Mouse (Mus musculus) midbrain, embryonic 15.5 days (tissue): ENCODE data around the gene Tspan11. TPM values are rescaled to one million over a fixed set of nuclear protein-coding genes. Genes with fewer than 3 reads are reported as not detected.
A peak's percentile ranks its signal among the peaks of the same experiment; 100 is the strongest.

ENCODE experiments used
- ATAC-seq: fragments of 200-750 bp; cut with Nextera tagmentation; replicated peaks from 2 replicates; pipeline ENCODE4 v1.8.0; 2017; ENCODE audit warnings: moderate TSS enrichment
- H3K27ac ChIP-seq: fragments of 300-500 bp; sonication (generic); 2 replicates; pipeline ENCODE4 v1.5.1; 2015; ENCODE audit warnings: mild to moderate bottlenecking, inconsistent platforms
- H3K27me3 ChIP-seq: fragments of 300-500 bp; sonication (generic); replicated peaks from 2 replicates; pipeline ENCODE4 v1.6.1; 2015; ENCODE audit warnings: inconsistent platforms
- H3K36me3 ChIP-seq: fragments of 300-500 bp; sonication (generic); replicated peaks from 2 replicates; pipeline ENCODE4 v1.6.1; 2015; ENCODE audit warnings: inconsistent platforms
- H3K4me1 ChIP-seq: fragments of 300-500 bp; sonication (generic); 2 replicates; pipeline ENCODE4 v1.6.1; 2015; ENCODE audit warnings: inconsistent platforms
- H3K4me2 ChIP-seq: fragments of 300-500 bp; sonication (generic); 2 replicates; pipeline ENCODE4 v1.6.1; 2015; ENCODE audit warnings: inconsistent platforms, mild to moderate bottlenecking, moderate library complexity
- H3K4me3 ChIP-seq: fragments of 300-500 bp; sonication (generic); 2 replicates; pipeline ENCODE4 v1.5.1; 2015; ENCODE audit warnings: mild to moderate bottlenecking, inconsistent platforms
- H3K9ac ChIP-seq: fragments of 300-500 bp; sonication (generic); 2 replicates; pipeline ENCODE4 v1.6.1; 2015; ENCODE audit warnings: mild to moderate bottlenecking, inconsistent platforms
- H3K9me3 ChIP-seq: fragments of 300-500 bp; sonication (generic); 2 replicates; pipeline ENCODE4 v1.6.1; 2016; ENCODE audit warnings: inconsistent platforms
- WGBS: fragments of 180-500 bp; shearing (Covaris S2); methylation state at CpG from one replicate; pipeline ENCODE4 v1.1.7; 2015; ENCODE audit warnings: mixed read lengths; 5-methylcytosine and 5-hydroxymethylcytosine counted together
- polyA plus RNA-seq: library from polyadenylated mRNA; unstranded; fragments of >200 nt; fragmentation: Nextera tagmentation; extraction: Ambion mirVana; gene quantifications from 2 replicates; pipeline ENCODE4 v1.2.1, GENCODE M21; 2015

Tspan11 gene
- polyA plus RNA-seq, 1 experiment from 2014 or later: 4.8 TPM

DNA sequence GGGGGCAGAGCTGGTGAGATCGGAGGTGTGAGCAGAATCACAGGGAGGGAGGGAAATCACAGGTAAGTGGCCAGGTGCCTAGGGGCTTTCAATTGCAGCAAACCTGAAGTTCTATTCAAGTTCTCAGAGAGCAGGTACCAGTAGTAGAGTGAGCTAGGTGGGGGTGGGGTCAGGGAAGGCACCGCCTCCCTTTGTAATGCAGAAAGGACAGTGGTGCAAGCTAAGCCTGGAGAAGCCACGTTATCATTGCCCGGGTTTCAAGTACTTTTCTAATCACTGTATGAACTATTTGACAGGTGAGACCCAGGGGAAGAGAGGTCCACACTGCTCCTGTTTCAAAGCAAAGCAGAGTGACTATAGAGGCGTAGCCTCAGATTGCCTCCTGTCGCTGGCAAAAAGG, 6.2 kb downstream of the Tspan11 start:
- peaks cover 7% of the 10 kb centered on the region; the same call in 1 of the 2 replicates for H3K4me1 ChIP-seq
- H3K27ac ChIP-seq: no peak overlapping the region
- H3K9ac ChIP-seq: no peak overlapping the region
- no peak overlapping the region for H3K4me3 ChIP-seq
- H3K36me3 ChIP-seq: no peaks in the 10 kb centered on the region
- WGBS: 41% methylated on average over 6 of the region's 6 CpGs
- ATAC-seq: no peak
- no peak overlapping the region for H3K4me2 ChIP-seq
- H3K27me3 ChIP-seq: no peaks in the 10 kb centered on the region
- H3K9me3 ChIP-seq: no peaks in the 10 kb centered on the region

DNA sequence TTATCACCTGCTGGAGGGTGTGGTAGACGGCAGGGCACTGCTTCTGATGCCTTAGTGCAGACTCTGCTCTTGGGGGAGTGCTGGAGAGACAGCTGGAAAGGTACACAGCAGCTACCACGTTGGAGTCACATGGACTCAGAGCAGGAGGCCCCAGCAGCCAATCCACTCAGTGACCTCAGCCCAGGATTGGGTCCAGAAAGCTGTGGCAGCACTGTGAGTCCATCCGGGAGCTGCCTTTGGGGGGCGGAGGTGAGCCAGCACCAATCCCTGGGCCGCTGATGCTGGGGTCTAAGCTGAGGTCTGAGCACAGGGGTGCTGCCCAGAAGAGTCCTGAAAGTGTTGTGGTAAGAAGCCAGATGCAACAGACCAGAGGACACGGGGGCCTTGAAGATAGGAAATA, 7.6 kb downstream of the Tspan11 start:
- no peak overlapping the region for H3K4me2 ChIP-seq
- no peak overlapping the region for H3K9ac ChIP-seq
- ATAC-seq: no peak
- no peaks in the 10 kb centered on the region for H3K27me3 ChIP-seq
- no peak overlapping the region for H3K4me3 ChIP-seq
- no peaks in the 10 kb centered on the region for H3K9me3 ChIP-seq
- H3K4me1 ChIP-seq: peaks cover 4% of the 10 kb centered on the region; the same call in 1 of the 2 replicates
- no peaks in the 10 kb centered on the region for H3K36me3 ChIP-seq
- WGBS: 39% methylated on average over 6 of the region's 6 CpGs
- no peak overlapping the region for H3K27ac ChIP-seq

DNA sequence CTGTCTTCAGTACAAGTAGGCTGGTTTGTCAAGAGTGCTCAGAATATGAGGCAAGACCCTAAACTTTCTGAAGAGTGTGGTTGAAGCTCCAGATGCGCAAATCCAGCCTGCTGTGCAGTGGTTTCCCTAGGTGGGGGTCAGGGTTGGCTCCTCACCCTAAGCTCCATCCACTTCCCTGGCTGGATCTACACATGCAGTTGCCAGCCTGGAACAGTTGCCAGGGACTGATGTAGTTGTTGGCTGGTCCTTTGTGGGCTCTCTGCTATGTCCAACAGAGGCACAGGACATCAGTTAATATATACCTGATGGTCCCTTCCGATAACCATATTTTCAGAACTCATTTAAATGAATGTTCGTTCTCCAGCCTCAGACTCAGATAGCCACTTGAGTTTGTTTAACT, 9.0 kb downstream of the Tspan11 start:
- Histone ChIP-seq H3K4me1 (peaks cover 4% of the 10 kb centered on the region; the same call in 1 of the 2 replicates), H3K9me3 (no peaks in the 10 kb centered on the region), H3K4me2 (no peak overlapping the region), H3K36me3 (no peaks in the 10 kb centered on the region), H3K27ac (no peak overlapping the region), H3K4me3 (no peak overlapping the region), H3K9ac (no peak overlapping the region), H3K27me3 (no peaks in the 10 kb centered on the region)
- 87% methylated on average over 3 of the region's 3 CpGs for WGBS
- no peak for ATAC-seq

DNA sequence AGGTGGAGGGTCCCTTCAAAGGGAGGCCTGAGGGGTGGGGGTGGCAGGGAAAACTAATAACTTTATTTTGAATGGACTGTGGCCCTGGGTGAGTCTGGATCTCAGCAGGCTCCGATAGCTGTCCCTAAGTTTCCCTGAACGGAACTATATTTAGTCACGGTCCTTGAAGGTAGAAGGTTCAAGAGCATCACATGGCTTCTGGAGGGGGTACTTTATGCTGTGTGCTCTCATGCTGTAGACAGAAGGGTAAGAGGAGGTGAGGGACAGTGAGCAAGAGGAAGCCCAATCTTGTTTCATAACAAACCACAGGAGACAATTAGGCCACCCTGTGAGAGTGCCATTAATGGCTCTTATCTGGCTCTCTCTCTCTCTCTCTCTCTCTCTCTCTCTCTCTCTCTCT, 10.0 kb downstream of the Tspan11 start:
- Histone ChIP-seq H3K27ac (no peak overlapping the region), H3K9me3 (no peaks in the 10 kb centered on the region), H3K9ac (no peak overlapping the region), H3K27me3 (no peaks in the 10 kb centered on the region), H3K36me3 (no peaks in the 10 kb centered on the region), H3K4me2 (no peak overlapping the region), H3K4me1 (peaks cover 4% of the 10 kb centered on the region; the same call in 1 of the 2 replicates), H3K4me3 (no peak overlapping the region)
- no peak for ATAC-seq
- 96% methylated on average over 3 of the region's 3 CpGs for WGBS

DNA sequence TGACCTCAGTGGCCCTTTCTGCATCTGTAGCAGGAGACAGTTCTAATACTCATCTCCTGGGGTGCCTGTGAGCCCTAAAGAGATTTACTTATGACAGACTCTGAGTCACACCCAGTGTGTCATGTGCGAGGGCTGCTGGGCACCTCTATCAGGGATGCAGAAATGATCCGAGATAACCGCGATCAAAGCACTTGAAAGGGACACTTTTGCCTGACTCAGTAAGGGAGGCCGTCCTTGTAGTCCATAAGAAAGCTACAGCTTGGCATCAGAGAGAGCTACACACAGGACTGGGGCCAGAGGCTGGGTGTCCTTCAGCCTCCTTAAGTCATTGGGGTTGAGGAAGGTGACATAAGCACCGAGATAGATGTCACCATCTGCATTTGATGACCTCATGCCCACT, 12.7 kb downstream of the Tspan11 start:
- no peak for ATAC-seq
- Histone ChIP-seq H3K4me1 (no peaks in the 10 kb centered on the region; the same call in 1 of the 2 replicates), H3K36me3 (no peaks in the 10 kb centered on the region), H3K9me3 (no peaks in the 10 kb centered on the region), H3K9ac (no peak overlapping the region), H3K4me2 (no peak overlapping the region), H3K4me3 (no peak overlapping the region), H3K27me3 (no peaks in the 10 kb centered on the region), H3K27ac (no peak overlapping the region)
- WGBS: 94% methylated on average over 6 of the region's 6 CpGs

DNA sequence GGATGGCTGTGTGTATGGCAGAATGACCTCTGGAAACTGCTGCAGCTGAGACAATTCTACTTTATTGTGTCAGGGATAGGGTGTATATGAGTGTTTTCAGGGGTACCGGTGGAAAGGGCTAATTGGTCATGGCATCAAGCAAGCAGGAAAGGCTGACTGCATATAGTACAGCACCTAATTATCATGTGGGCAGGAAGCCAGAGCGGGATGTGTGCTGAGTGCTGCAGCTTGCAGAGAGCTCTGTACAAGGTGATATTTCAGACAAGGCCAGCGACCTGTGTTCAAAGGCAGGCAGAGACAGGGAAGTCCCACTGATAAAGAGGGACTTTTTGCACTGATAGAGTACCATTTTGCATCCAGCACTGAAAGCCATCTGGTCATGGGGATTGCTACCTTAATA, 13.9 kb downstream of the Tspan11 start:
- no peaks in the 10 kb centered on the region; the same call in 1 of the 2 replicates for H3K4me1 ChIP-seq
- no peak overlapping the region for H3K4me3 ChIP-seq
- H3K36me3 ChIP-seq: no peaks in the 10 kb centered on the region
- WGBS: 60% methylated on average over 3 of the region's 3 CpGs
- H3K9ac ChIP-seq: no peak overlapping the region
- H3K4me2 ChIP-seq: no peak overlapping the region
- no peak for ATAC-seq
- no peak overlapping the region for H3K27ac ChIP-seq
- no peaks in the 10 kb centered on the region for H3K9me3 ChIP-seq
- no peaks in the 10 kb centered on the region for H3K27me3 ChIP-seq

DNA sequence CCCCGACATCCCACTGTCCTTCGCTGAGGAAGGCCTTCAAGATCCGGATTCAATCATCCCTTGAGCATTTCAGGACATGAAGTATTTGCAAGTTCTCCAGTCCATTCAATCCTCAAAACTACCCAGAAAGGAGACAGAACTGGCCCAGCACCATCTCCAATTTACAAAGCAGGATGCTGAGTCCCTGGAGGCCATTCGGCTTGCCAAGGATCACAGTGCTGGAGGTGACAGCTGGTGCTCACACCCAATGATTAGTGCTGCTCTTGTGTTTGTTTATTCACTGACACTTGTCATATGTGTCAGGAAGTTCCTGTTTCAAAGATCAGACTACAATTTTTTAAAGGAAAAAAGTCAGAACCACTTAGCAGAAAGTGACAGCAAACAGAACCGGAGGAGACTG, 14.3 kb downstream of the Tspan11 start:
- no peak overlapping the region for H3K4me3 ChIP-seq
- H3K27ac ChIP-seq: no peak overlapping the region
- no peaks in the 10 kb centered on the region for H3K27me3 ChIP-seq
- H3K4me1 ChIP-seq: no peaks in the 10 kb centered on the region; the same call in 1 of the 2 replicates
- H3K4me2 ChIP-seq: no peak overlapping the region
- WGBS: 82% methylated on average over 5 of the region's 5 CpGs
- no peaks in the 10 kb centered on the region for H3K9me3 ChIP-seq
- ATAC-seq: no peak
- no peaks in the 10 kb centered on the region for H3K36me3 ChIP-seq
- no peak overlapping the region for H3K9ac ChIP-seq

DNA sequence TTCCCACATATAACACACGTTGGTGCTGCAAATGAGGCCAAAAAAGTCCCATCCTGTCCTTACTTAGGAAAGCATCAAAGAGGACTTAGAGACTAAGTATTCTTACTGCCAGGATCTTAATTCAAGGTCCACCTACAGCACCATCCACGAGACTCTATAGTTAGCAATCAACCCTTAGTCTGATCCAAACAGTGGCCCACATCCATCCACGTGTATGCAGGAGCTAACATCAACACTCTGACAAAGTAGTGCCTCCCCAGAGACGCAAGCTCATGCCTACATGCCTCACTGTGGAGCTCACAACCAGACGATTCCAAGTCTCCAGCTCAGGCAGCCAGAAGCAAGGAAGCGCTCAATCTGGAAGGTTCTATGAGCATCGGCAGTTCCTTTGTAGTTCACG, 15.2 kb downstream of the Tspan11 start:
- Histone ChIP-seq H3K4me3 (no peak overlapping the region), H3K9ac (no peak overlapping the region), H3K4me1 (no peaks in the 10 kb centered on the region; the same call in 1 of the 2 replicates), H3K36me3 (no peaks in the 10 kb centered on the region), H3K9me3 (no peaks in the 10 kb centered on the region), H3K4me2 (no peak overlapping the region), H3K27me3 (no peaks in the 10 kb centered on the region), H3K27ac (no peak overlapping the region)
- 87% methylated on average over 8 of the region's 8 CpGs for WGBS
- ATAC-seq: no peak

DNA sequence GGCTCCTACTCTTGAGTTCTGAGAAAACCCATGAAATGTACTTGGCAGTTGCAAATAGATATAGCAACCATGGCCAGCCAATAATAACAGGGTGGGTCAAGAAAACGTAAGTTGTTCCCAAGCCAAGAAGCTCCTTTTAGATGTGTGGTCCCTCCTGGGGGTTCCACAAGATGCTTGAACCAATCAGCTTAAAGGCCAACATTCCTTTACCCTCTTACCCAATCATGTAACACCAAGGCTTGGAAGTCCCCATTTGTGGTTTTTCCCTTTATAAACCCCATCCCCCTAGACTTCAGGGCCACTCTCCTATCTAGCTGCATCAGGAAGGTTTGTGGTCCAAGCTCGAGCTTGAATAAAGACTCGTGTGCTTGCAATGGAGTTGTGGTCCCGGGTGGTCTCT, 23.2 kb downstream of the Tspan11 start:
- Histone ChIP-seq H3K9ac (no peak overlapping the region), H3K36me3 (no peaks in the 10 kb centered on the region), H3K4me2 (no peak overlapping the region), H3K4me1 (no peaks in the 10 kb centered on the region), H3K9me3 (no peaks in the 10 kb centered on the region), H3K27me3 (no peaks in the 10 kb centered on the region), H3K27ac (no peak overlapping the region), H3K4me3 (no peak overlapping the region)
- WGBS: 88% methylated on average over 4 of the region's 4 CpGs
- ATAC-seq: no peak

DNA sequence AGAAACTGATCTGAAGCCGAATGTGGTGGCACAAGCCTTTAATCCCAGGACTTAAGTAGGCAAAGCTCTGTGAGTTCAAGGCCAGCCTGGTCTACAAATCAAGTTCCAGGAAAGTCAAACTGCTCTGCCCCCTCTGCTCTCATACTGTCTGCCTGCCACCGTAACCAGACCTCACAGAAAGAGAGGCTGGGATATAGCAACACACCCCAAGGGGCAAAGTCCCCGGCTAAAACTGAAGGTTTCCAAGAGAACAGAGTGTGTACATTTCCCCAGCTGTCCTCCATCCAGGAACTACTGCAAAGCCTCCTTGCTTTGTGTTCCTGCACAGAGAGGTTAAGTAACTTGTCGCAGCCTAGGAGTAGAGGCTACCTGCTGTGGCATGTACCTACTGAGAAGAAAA, 24.3 kb downstream of the Tspan11 start:
- 63% methylated on average over 4 of the region's 4 CpGs for WGBS
- H3K4me2 ChIP-seq: no peak overlapping the region
- no peak for ATAC-seq

DNA sequence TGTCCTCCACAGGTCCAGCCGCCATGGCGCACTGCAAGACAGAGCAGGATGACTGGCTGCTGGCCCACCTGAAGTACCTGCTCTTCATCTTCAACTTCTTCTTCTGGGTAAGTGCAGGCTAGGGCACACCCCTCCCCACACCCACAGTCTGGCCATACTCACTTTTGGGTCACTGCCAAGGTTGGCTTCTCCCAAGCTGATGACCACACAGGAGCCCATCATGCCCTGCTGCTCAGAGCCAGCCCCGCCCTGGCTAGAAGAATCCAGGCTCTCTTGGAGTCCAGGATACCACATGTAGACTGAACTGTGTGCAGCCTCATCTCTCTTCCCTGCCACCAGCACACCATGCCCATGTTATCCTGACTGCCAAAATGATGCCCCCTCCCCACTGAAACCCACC, 25.5 kb downstream of the Tspan11 start:
- WGBS: 90% methylated on average over 3 of the region's 3 CpGs
- H3K9me3 ChIP-seq: no peaks in the 10 kb centered on the region
- no peak overlapping the region for H3K4me2 ChIP-seq
- no peak overlapping the region for H3K27ac ChIP-seq
- H3K9ac ChIP-seq: no peak overlapping the region
- 0 out of 2 replicates have a peak, but pooled peaks have one; percentile 14 for ATAC-seq
- H3K4me1 ChIP-seq: no peaks in the 10 kb centered on the region
- no peak overlapping the region for H3K4me3 ChIP-seq
- no peaks in the 10 kb centered on the region for H3K27me3 ChIP-seq
- H3K36me3 ChIP-seq: no peaks in the 10 kb centered on the region

More for the DNA sequence above, 24.3 kb downstream of the Tspan11 start:
- Histone ChIP-seq H3K27me3 (no peaks in the 10 kb centered on the region), H3K4me3 (no peak overlapping the region), H3K27ac (no peak overlapping the region), H3K9ac (no peak overlapping the region), H3K4me1 (no peaks in the 10 kb centered on the region), H3K9me3 (no peaks in the 10 kb centered on the region), H3K36me3 (no peaks in the 10 kb centered on the region)

DNA sequence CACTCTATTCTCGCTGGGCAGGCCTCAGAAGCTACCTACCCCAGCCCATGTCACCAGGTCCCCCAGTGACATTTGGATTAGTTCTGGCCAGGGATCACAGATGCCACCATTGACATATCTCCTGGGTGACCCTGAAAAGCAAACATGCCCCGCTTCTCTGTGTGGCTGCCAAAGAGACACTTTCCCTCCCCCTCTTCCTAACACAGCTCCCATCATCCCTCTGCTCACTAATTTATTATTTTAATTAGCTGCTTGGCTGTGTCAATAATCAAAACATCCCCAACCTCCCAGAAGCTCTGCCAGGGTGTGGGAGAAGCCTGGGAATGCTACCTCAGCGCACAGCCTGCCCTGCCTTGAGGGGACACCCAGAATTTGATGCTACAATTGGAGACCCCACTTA, 29.6 kb downstream of the Tspan11 start:
- H3K4me1 ChIP-seq: peaks cover 6% of the 10 kb centered on the region; the same call in 1 of the 2 replicates
- H3K4me2 ChIP-seq: no peak overlapping the region
- H3K4me3 ChIP-seq: no peak overlapping the region
- ATAC-seq: 0 out of 2 replicates have a peak, but pooled peaks have one; percentile 25
- no peaks in the 10 kb centered on the region for H3K9me3 ChIP-seq
- H3K36me3 ChIP-seq: no peaks in the 10 kb centered on the region
- WGBS: 69% methylated on average over 3 of the region's 3 CpGs
- H3K9ac ChIP-seq: no peak overlapping the region
- H3K27me3 ChIP-seq: no peaks in the 10 kb centered on the region
- no peak overlapping the region for H3K27ac ChIP-seq

DNA sequence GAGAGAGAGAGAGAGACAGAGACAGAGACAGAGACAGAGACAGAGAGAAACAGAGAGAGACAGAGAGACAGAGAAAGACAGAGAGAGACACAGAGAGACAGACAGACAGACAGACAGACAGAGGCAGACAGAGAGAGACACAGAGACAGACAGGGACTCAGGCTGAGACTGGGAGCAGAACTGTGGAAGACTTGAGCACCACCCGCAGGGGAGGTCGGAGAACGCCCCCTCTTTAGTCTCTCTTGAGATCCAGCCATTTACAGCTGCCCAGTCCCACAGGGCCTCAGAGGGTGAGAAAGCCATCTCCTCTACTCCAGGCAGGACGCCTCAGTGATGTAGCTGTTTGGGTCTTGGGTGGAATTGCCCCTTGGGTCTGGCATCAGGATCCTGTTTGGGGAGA, 30.3 kb downstream of the Tspan11 start:
- H3K36me3 ChIP-seq: no peaks in the 10 kb centered on the region
- ATAC-seq: no peak
- H3K27me3 ChIP-seq: no peaks in the 10 kb centered on the region
- H3K27ac ChIP-seq: no peak overlapping the region
- no peak overlapping the region for H3K9ac ChIP-seq
- WGBS: 77% methylated on average over 4 of the region's 4 CpGs
- peaks cover 6% of the 10 kb centered on the region; the same call in 1 of the 2 replicates for H3K4me1 ChIP-seq
- no peak overlapping the region for H3K4me3 ChIP-seq
- H3K9me3 ChIP-seq: no peaks in the 10 kb centered on the region
- H3K4me2 ChIP-seq: no peak overlapping the region
